Mouse (Mus musculus) ES-E14 (cell line): Measurements from ENCODE around the gene Eya3.

ENCODE experiments used
- CHD2 ChIP-seq: IDR thresholded peaks from 2 replicates; pipeline ENCODE4 v1.6.1; 2014; ENCODE audit warnings: mild to moderate bottlenecking, low read depth, low read length, inconsistent platforms
- HCFC1 ChIP-seq: IDR thresholded peaks from 2 replicates; pipeline ENCODE4 v1.6.1; 2012; ENCODE audit warnings: low read length, inconsistent platforms, borderline replicate concordance; ENCODE audit not compliant: insufficient read depth
- MAFK ChIP-seq: IDR thresholded peaks from 2 replicates; pipeline ENCODE4 v1.6.1; 2014; ENCODE audit warnings: mild to moderate bottlenecking, low read depth, low read length, inconsistent platforms; ENCODE audit not compliant: insufficient read depth
- ZC3H11A ChIP-seq: IDR thresholded peaks from 2 replicates; pipeline ENCODE4 v1.6.1; 2012; ENCODE audit warnings: low read depth, mild to moderate bottlenecking, inconsistent platforms, low read length, borderline replicate concordance
- ZNF384 ChIP-seq: IDR thresholded peaks from 2 replicates; pipeline ENCODE4 v1.6.1; 2012; ENCODE audit warnings: low read depth, low read length, inconsistent platforms

- TF ChIP-seq CHD2 (no peak), MAFK (peak; percentile 98), ZNF384 (no peak), ZC3H11A (no peak), HCFC1 (no peak)
Observed at GRCm38 (mm10) chr4:132624034-132624657, 14.6 kb upstream of the Eya3 start.
